Mouse (Mus musculus) frontal cortex, adult 2 months (tissue): ENCODE measurements around the gene Cux1. TPM values are rescaled to one million over a fixed set of nuclear protein-coding genes. Genes with fewer than 3 reads are reported as not detected.
"Not testable (repeated sequence)": the region's sequence is repeated elsewhere in the genome, so short reads cannot be mapped to it uniquely, and the experiment has no call there.

ENCODE experiments used
- DNase-seq, 2 experiments: peaks; one replicate each; pipeline ENCODE4 v3.0.0; 2022; ENCODE audit warnings: low spot score in 1 of 2; ENCODE audit errors: extremely low spot score in 1 of 2
- polyA plus RNA-seq: library from polyadenylated mRNA; depleted of rRNA; stranded (reverse); fragments of >200 nt; gene quantifications from 2 replicates; pipeline ENCODE4 v1.2.3, GENCODE M21; 2012; rRNA removed

Gene Cux1
- polyA plus RNA-seq, 1 experiment, result 65.0 TPM

DNA sequence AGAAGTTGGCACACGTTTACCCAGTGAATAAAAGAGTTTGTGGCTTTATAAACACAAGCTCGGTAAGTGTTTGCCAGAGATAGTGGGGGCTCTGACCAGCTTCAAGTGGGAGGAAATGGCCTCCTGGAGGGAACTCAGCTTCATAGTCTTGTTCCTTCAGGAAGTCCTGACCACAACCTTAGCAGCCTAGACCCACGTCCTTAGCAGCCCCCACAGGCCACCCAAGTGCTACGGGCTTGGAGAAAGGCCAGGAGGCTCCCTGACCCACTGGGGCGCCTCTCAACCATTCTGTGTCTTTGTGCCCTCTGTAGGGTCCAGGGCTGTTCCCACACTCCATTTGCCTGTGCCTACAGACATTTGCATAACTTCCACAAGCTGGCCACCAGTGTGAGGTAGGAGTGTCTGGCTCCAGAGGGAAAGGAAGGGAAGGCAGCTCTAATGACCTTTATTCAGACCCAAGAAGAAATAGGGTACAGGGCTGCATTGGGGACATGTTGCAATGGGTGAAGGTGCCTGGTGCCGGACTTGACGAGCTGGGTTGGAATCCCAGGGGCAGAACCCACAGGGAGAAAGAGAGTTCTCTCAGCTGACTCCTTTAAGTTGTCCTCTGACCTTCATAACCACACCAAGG is 340.9 kb downstream of the Cux1 start:
- DNase-seq, result no peak

DNA sequence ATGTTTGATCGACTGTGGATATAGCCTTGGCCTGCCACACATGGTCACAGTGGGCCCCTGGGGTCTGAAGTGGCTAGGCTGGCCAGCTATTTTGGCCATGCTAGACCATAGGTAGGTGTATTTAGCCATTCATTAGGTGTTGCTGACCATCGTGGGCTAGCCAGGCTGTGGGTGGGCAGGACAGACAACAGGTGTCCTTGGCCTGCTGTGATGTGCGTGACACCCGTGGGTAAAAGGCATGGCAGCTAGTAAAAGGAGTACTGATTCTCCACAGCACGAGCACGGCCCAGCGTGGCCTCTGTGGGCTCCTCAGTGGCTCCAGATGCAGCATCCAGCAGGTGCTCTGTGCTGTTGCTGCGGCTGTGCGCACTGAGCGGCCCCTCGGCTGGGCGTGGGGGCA is 348.7 kb downstream of the Cux1 start:
- no peak for DNase-seq

DNA sequence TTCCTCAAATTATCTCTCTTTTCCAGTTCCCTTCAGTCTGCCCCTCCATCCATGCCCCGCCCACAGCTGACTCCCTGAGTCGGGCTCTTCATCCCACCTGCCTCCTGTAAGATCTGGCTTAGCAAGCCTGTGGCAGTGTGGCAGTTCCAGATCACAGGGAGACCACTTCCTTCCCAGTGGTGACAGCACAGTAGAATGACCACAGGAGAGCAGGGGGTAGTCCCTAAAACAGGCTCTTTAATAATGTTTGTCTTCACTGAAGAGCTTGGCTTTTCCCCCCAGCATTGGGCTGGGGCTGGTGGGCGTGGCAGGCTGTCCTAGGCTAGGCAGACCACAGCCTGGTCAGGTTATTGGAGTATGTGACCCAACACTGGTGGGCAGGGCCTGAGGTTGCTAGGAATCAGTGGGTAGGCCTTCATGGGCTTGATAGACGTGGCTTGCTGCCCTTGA is 349.3 kb downstream of the Cux1 start:
- no peak for DNase-seq

DNA sequence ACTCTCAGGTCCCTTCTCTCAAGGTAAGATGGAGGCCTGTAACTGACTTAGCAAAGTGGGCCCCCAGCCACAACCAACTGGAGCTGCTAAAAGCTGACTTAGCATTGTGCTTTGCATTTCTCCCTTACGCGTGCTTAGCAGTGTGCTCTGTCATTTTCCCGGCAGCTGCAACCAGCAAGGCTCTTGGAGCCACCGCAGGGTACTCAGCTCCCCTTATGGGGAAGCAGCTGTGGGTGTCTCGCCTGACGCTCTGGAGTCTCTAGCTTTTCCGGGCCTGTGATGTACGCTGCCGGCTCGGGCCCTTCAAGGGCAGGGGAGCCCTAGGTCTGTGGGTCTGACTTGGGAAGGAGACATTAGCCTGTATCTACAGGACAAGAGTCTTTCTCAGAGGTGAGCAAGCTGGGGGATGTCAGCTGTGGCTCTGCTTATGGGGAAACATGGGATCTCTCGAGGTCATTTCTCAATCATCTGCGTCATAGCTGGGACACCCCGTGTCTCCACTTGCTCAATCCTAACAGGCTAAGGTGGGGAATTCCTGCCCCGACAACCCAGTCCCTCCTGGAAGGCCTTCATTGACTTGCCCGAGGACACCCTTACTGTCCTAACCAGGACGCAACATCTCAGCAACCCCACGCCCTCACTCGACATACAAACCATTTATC is 350.2 kb downstream of the Cux1 start:
- DNase-seq, result no peak

DNA sequence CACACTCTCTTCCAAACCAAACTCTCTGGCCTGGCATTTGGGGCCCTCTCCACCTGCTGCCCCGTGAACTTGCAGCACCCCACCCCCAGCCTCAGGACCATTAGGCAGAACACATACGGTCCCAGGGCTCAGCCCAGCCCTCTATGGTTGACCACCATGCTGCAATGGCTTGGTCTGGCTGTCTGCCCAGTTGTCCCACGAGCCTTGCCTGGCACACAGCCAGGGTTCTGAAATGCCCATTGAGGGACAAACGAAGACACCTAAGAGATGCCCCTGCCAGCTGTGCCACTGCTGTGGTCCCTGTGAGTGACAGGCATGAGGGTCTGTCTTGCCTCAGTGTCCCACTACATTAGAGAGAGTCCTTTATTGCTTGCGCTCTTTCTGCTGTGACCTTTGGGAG is 351.3 kb downstream of the Cux1 start:
- no peak for DNase-seq

DNA sequence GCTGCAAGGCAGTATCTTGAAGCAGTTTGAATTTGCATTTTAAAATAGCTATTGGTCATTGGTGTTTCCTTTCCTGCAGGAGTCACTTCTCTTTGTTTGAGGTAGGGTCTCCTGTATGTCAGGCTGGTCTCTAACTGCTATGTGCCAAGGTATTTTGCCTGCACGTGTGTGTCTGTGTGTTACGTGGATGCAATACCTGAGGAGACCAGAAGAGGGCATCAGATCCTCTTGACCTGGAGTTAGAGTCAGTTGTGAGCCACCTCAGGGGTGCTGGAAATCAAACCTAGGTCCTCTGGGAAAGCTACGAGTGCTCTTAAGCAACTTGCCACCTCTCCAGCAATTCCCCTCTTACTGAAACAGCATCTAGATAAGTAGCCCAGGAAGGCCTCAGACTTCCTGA is 352.1 kb downstream of the Cux1 start:
- no peak for DNase-seq

DNA sequence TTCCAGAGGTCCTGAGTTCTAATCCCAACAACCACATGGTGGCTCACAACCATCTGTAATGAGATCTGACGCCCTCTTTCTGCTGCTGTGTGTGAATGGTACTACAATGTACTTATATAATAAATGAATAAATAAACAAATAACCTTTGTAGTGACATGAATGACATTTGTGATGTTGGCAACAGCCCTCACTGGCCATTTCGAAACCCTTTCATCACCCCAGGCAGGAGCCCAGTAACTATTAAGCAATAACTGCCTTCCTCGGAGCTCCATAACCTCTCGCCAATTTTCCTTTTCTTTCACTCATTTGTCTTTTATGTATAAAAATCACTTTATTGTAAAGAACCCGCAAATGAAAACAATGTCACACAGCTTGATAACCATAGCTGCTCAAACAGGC is 353.6 kb downstream of the Cux1 start:
- DNase-seq, result no peak

DNA sequence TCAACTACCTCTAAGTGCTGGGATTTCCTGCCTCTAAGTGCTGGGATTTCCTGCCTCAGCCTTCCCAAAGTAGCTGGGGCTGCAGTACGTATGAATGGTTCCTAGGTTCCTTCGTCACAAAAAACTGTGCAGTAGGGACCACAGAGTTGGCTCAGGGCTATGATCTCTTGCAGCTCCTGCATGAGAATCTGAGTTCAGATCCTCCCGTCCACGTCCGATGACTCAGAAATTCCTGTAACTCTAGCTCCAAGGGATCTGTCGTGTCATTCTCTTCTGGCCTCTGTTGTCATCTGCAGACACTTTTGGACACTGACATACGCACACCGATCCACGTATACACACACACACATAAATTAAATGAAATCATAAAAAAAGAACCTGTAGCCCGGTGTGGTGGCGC is 354.6 kb downstream of the Cux1 start:
- no peak for DNase-seq

DNA sequence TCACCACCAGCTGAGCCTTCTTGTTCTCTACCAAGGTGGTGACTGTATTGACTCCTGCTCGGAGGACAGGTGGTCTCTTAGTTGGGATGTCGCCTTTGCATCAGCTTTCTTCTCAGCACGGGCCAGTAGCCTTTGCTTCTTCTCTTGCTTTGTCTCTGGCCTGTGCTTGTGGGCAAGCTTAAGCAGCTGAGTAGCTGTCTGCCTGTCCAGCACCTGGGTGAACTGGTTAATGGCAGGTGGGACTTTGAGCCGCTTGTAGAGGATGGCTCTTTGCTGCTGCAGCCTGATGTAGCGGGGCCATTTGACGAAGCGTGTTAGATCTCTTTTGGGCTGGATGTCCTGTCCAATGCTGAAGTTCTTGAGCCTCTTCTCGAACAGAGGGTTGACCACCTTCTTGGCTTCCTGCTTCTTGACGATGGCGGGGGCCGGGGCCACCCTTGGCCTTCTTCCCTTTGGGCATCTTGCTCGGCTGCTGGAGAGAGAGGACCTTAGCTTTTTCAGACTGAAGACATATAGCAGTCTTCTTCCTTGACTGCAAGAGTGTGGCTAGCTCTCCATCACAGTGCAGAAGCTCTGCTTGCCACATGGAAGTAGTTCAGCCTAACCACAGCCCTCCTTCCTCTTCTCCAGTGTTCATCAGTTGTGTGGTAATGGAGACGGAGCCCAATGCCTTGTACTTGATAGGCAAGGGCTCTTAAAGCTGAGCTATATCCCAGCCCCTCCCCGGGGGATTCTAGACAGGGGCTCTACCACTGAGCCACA is 355.8 kb downstream of the Cux1 start:
- DNase-seq, result not testable (repeated sequence)

DNA sequence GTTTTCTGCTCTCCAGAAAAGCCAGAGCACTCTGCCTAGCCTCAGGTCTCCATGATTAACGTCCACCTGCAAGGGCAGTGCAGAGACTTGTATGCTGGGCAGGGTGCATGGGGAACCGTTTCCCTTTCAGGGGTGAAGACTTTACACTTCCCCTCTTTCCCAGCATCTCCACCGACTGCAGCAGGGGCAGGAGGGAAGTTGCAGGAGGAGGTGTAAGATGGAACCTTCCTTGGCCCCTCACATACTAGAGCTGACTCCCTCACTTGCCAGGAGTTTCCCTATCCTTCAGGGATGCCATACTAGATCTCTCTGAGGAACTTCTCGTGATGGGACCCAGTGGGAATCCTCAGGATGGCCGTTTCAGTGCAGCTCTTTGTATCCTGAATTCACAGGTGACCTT is 356.7 kb downstream of the Cux1 start:
- DNase-seq, result no peak

DNA sequence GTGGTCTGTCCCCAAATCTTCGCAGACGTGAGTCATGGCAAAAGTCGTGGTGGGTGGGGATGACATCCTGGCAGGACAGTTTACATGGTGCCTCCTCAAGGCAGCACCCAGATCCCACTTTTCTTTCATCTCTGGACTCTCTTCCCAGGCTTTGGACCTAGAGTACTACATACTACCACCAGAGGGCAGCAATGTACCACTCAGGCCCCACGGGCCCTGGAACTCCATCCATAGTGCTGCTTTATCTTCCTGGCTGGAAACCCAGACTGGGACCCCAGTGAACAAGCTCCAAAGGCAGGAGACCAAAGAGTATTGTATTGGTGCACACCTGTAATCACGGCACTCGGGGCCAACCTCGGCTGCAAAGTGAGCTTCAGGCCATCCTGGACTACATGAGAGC is 365.5 kb downstream of the Cux1 start:
- DNase-seq, result peak; percentile 35 to 88

DNA sequence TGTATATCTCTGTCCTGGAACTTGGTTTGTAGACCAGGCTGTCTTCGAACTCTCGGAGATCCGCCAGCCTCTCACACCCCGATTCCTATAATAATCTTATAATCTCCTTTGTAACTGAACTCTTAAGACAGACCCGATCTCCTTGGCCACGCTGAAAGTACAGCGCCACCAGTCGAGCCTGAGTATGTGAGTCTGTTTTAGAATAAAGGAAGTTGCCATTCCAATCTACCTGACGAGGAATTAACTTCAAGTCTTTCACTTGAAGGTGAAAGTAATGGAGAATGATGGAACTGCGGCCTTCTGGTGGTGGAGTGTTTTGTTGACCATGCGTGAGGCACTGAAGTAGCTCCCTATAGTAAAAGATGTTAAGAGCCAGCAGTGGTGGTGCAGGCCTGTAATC is 367.8 kb downstream of the Cux1 start:
- DNase-seq, result no peak

DNA sequence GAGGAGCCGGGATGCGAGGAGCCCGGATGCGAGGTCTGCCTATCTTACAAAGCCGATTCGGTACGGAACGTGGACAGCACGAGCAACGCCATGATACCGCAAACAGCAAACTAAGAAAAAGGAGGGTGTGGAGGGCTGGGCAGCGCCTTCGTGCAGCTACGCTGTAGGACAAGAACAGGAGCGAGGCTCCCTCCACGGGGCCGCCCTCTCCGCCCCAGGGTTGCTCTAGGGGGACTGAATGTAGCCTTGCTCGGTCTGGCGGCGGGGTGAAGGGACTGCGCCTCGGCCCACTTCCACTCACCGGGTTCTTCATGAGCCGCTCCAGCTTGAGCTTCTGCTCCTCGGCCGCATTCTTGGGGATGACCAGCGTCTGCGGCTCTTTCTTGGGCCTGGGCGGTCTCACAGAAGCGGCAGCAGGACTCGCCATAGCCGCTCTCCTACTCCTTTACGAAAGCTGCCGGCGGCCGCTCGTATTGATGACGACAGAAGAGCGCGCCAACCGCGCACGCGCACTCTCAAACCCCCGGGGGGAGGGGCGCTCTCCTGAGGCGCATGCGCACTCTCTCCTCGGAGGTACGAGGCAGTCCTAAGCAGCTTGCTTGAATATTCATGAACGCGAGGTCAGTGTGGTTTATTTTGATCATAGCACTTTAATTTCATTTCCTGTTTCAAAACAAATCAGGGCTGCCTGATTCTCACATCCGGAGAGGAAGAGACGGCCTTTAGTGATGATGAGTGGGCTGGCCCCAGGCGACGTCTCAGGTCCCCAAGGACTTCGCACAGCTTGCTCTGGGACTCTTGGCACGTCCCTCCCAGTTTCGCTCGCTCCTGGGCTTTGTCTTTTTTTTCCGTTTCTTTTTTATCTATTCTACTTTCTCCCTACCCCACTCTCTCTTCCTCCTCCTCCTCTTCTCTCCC is 368.6 kb downstream of the Cux1 start, which contains the start of gene Prkrip1:
TSS of gene Prkrip1 (minus strand) at position 490 of the 918 bp plus-strand sequence.
- peak; percentile 83 to 96 for DNase-seq

Other genes with a start within 250 kb of the Cux1 start
- not detected in 2 replicates for gene Myl10, start 125.7 kb upstream of the Cux1 start, polyA plus RNA-seq